Mouse (Mus musculus) T-helper 1 cell (primary cell): ENCODE data around the gene Ddr2.

Experiments used
- in situ Hi-C: fragments of 300-600 bp; cut with MboI, MseI; formaldehyde crosslinking; loops from one replicate; pipeline ENCODE4 v1.15.1; 2025; ENCODE audit warnings: high pct_unique_total_duplicates

The Ddr2 gene

DNA sequence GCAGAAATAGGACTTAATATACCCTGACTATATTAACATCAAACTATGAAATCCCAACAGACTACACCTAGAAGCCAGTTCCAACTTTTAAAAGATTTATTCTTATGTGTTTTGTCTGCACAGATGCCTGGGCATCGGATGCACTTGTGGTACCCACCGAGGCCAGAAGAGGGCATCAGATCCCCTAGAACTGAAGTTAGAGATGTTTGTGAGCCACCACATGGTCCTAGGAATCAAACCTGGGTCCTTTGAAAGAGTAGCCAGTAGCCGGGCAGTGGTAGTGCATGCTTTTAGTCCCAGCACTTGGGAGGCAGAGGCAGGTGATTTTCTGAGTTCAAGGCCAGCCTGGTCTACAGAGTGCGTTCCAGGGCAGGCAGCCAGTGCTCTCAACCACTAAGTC, 159.9 kb downstream of the Ddr2 start:
- in situ Hi-C loops: loop anchor here (10.0 kb wide), 1 partner anchor 184 kb away; no protein-coding TSS in a partner anchor

DNA sequence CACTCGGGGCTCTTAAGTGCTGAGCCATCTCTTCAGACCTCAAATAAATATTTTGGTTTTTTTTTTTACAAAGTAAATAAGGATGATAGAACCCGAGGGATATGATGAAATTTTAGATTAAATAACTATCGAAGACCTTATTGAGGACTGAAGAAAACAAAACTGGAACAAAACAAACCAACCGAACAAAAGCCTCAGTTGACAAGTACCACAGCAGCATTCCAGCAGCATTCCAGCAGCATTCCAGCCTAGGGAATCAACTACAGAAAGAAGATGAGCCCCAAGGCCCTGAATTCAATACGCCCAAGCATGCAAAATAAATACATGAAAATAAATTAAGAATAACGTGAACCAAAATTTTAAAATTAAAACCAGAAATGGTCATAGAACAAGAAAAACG, 160.6 kb downstream of the Ddr2 start:
- in situ Hi-C loops: loop anchor here (10.0 kb wide), 1 partner anchor 185 kb away; no protein-coding TSS in a partner anchor

DNA sequence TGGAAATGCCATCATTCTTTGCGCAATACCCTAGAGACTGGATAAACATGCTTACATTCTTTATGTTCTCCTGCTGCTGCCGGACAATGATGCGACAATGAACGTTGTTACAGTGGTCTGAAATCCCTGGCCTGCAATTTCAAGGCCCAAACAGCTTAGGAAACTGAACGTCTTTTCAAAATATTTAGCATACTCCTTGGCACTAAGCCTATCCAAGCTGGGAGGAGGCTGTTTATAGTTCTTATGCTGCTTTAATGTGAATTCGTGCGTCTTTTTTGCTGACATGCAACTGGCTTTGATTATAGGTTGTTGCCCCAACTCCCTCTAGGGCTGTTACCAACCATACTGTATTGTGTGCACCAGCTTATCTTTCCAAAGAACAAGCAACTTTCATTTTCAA, 161.7 kb downstream of the Ddr2 start:
- in situ Hi-C loops: no loop called here

DNA sequence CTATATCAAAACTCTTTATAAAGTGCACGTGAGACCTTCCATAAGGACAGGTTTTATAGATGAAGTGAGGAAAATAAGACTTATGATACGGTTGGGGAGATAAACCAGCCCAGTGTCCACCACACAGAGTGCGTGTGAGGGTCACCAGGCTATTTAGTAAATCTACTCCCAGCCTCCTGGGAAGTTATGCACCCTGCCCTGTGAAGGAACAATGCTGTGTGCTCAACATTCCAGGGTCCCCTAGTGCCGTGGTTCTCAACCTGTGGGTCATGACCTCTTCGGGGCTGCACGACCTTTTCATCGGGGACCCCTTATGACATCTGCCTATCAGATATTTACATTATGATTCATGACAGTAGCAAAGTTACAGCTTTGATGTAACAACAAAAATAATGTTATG, 162.3 kb downstream of the Ddr2 start:
- in situ Hi-C loops: no loop called here

DNA sequence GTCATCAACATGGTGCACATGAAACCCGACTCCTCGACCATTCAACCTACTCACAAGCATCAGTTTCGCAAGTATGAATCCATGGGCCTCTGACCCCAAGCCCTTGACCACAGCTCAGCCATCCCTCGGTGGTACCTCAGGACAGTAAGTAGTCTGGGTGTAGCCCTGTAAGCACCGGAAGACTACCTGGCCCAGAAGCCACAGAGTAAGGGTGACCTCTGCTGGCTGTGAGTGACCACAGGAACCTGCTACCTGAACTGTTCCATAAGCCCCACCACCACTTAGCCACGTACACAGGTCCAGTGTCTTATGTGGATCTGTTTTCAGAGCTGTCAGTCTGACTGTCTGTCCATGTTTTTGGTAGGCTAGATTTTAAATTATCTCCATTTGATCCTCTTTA, 162.9 kb downstream of the Ddr2 start:
- in situ Hi-C loops: no loop called here

DNA sequence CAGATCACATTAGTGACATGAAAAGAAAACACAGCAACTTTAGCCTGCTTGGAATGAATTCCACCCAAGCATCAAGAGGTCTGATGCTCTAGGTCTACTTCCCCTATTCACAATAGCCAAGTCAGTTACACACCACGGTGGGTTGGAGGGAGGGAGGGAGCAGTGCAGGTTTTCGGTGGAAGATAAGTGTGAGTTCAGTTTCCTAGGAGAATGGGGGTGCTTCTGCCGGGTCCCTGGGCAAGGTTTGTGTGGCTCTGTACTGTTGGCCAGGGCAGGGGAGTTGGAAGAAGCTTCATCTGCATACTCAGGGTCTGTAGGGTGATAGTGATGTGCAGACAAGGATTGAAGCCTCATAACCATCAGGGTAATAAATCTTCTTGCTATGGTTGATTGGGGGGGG, 164.6 kb downstream of the Ddr2 start:
- in situ Hi-C loops: no loop called here

DNA sequence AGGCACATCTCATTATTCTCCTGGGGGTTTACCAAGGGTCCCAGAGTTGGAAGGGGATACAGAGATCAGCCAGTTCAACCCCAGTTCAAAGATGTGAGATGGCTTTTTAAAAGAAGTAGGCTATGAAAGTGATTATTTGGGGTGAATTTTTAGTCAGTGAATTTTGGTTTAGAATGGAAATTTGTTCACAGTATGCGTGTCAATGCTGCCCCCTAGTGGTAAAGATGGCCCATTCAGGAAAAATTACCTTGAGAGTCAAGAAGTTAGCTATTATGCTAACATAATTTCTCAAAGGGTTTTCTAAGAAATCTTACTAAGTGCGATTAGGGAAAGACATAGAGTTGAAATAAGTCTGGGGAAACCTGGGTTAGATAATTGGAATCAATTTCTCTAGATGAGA, 171.2 kb downstream of the Ddr2 start:
- in situ Hi-C loops: loop anchor here (5.0 kb wide), 1 partner anchor 407 kb away; the partner anchor contains the start of gene Nuf2

DNA sequence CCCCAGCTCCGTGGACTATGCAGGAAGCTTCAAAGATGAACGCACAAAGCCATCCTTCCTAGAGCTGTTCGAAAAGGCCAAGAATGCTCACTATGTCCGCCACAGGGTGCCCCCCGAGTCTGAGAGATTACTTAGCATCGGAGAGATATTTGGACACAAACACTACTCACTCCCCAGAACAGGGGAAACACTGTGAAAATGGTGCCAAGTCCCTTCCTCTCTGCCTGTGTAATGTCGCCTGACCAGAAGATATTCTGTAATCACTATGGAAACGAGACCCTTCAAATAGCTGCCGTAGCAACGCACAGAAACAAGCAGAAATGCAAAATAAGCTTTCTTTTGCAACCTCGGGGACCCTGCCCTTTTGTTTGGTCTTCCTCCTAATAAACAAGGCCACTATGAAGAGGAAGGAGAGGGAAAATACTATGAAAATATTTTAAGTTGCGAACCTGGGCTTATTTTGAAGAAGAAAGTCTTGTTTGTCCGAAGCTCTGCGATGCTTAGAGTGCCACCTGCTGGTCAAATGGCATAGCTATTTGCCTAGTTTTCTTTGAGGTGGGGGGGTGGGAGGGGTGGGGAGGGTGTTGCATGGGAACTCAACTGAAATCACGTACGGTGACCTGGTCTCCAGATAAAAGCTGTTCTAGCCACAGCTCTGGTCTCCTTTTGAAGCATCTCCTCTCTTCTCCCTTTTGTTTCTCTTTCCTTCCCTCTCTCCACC, 176.4 kb downstream of the Ddr2 start:
- in situ Hi-C loops: no loop called here

DNA sequence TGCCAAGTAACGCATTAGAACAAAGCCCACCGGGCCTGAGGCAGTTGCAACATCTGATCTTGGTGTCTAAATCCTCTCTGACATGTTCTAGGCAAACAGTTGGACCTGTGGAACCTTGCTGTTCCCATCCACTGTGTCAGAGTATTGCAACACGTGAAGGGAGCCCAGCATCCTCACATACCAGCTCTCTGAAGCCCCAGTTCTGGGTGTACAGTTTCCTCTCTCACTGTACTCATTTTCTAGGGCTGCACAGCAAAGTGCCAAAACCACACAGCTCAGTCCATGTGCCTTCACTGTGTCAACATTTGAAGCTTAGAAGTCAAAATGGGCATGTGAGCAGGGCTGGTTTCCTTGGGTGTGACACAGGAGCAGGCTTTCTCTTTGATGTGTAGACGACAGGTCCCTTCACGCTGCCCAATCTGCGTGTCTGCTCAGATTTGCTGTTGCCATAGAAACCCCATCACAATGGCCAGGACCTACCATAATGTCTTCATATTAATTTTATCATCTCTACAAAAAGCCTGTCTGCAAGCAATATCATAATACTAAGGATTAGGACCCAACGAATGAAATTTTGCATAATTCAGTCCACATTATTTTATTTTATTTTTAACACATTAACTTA, 178.3 kb downstream of the Ddr2 start:
- in situ Hi-C loops: no loop called here

DNA sequence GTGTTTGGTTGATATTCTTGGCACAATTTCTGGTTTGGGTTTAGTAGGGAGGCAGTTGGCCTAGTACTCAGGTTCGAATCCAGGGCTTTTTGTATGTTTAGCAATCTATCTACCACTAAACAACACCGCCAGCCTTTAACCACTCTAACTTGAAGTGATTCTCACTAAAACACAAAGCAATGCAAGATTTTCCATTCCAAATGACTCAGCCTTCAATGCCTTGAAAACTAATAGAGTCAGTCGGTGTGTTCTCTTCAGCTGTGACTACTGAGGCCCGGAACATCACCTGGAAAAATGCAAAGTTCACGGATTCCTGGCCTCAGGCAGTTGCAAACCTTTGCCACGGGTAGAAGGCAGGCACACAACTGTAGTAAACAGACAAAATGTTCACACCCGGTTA, 178.9 kb downstream of the Ddr2 start:
- in situ Hi-C loops: no loop called here

DNA sequence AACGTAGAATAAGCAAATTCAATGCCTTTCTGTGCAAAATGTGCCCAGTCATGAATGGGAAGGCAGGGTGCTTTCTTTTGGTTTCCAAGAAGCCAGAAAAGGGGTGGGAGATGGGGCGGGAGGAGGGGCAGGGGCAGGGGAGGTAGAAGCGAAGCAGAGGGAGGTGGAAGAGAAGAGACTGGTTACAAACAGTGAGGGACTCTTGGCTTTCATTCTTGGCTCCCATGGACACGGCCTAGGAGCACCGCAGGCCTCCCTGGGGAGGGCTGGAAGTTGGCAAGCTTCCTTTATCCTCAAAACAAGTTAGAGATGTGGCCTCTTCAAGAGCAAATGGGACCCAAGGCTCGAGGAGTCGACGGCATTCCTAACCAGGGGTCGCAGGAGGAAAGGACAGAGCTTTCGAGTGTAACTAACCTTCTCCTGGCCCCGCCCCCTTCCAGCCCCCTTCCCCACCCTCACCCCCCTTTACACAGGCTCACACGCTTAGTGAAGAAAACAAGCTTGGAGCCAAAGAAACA, 182.0 kb downstream of the Ddr2 start, which contains the start of gene Ccdc190:
Gene Ccdc190 (plus strand): TSS at position 195 of the 518 bp plus-strand sequence.
- in situ Hi-C loops: no loop called here

DNA sequence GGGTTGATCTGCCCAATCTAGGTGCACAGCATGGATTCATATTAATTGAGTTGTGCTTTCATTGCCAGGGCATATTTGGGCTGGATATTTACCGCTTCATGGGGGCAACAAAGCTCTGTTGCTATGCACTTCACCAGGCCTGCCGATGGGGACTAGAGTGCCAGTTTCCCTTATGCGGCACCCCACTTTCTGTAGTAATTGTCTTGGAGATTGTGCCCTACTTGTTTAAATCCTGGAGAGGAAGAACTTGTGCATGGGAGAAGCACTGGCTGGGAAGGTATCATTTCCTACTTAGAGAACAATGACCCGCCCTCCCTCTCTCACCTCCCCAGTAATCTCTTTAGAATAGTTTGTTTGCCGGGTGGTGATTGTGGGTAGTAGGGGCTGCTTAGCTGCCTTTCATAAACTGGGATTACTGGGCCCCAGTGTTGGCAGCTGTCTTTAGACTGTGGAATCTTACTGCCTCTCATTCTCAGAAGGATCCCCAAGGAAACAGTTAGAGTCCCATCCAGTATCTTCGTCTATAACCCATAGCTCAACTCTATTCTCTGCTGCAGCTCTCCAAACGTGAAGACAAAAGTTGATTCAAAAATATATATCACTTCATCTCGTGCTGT, 182.7 kb downstream of the Ddr2 start:
- in situ Hi-C loops: no loop called here

DNA sequence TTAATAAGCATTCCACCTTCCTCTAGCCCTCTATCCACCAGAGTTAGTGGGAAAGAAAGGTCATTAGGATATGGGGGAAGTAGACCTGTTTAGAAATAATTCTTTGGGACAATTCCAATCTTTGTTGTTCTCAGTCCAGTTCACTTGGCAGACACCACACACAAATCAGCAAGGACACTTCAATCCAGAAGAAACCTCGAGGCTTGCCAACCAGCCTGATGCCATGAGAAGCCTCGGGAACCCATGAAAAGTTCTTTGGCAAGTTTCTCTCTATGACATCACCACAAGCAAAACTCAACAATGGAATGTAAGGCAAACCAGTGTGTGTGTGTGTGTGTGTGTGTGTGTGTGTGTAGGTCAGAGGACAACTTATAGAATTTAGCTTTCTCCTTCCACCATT, 186.0 kb downstream of the Ddr2 start:
- in situ Hi-C loops: no loop called here
